Comparison of ENCODE assay signal across 22 mouse cellular contexts in the genomic region with DNA sequence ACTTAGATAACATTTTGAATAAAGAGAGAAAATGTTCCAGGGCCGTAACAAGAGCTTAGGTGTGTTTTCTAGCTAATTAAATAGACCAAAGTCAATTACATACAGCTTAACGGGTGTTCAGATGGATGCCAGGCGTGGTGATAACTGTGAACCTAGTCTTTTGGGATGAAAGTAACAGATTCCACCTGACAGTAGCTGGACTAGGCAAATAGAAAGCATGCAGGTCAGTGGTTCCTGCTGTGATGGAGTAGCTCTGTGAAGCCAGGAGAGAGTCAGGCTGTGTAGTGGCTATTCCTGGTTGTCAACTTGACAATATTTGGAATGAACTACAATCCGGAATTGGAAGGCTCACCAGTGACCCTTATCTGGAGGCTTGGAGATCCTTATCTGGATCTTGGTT.
"Had no signal": no experiment of that assay in that cellular context is flagged by ENCODE, and none has a peak within 500 bp of the region (broad histone marks: within the 10 kb centered on the region; RNA-seq: fewer than 3 reads in every experiment).

No protein-coding gene starts in this region.

- ATAC-seq: hindbrain, embryonic 16.5 days; hindbrain, postnatal 0 days; inflammation-experienced regulatory T-cells, adult 6 months; intestine, embryonic 15.5 days; intestine, embryonic 16.5 days; intestine, postnatal 0 days had no signal

- DNase-seq: heart, postnatal 10 days; heart, postnatal 14 days; heart, postnatal 36 days; heart, postnatal 4 days; kidney, adult 11 months; kidney, adult 18-20 months; kidney, adult 2 months; kidney, adult 8-10 months; kidney, adult 9 months; kidney, postnatal 10 days; kidney, postnatal 14 days; kidney, postnatal 25 days; kidney, postnatal 36 days; kidney, postnatal 4 days; layer of hippocampus, adult 9-11 months; layer of hippocampus, postnatal 36 days had no signal
